Mouse (Mus musculus) right cerebral cortex, postnatal 4 days (tissue): Measurements from ENCODE around the gene Anapc5.

Source experiments
- DNase-seq: peaks from one replicate; pipeline ENCODE4 v3.0.0-alpha.2; 2022

Gene Anapc5

GRCm38 (mm10) chr5:122820777-122821523, at the start of gene Anapc5:
TSS of gene Anapc5 (minus strand) at chr5:122821339.
- DNase-seq, result peak; percentile 82

- no peak for DNase-seq
These were observed 41.9 kb upstream of the Anapc5 start for GRCm38 (mm10) chr5:122863053-122863452.

GRCm38 (mm10) chr5:122855858-122856257, 34.7 kb upstream of the Anapc5 start:
- no peak for DNase-seq

GRCm38 (mm10) chr5:122852611-122853010, 31.5 kb upstream of the Anapc5 start:
- no peak for DNase-seq

- no peak for DNase-seq
These were observed 29.3 kb upstream of the Anapc5 start for GRCm38 (mm10) chr5:122850319-122851002.

GRCm38 (mm10) chr5:122849521-122850318, 28.6 kb upstream of the Anapc5 start, which contains the start of gene Rnf34:
TSS of gene Rnf34 (plus strand) at chr5:122850048.
- DNase-seq, result peak; percentile 96

- no peak for DNase-seq
These were observed 22.7 kb upstream of the Anapc5 start for GRCm38 (mm10) chr5:122843799-122844198.

- no peak for DNase-seq
These were observed 20.0 kb upstream of the Anapc5 start for GRCm38 (mm10) chr5:122841126-122841525.

GRCm38 (mm10) chr5:122832996-122833395, 11.9 kb upstream of the Anapc5 start:
- DNase-seq, result no peak

GRCm38 (mm10) chr5:122832536-122832935, 11.4 kb upstream of the Anapc5 start:
- DNase-seq, result no peak

- DNase-seq, result no peak
These were observed 4.0 kb upstream of the Anapc5 start for GRCm38 (mm10) chr5:122825099-122825498.

GRCm38 (mm10) chr5:122824450-122824849, 3.3 kb upstream of the Anapc5 start:
- no peak for DNase-seq

- DNase-seq, result no peak
These were observed 2.8 kb upstream of the Anapc5 start for GRCm38 (mm10) chr5:122823976-122824375.

- no peak for DNase-seq
These were observed 1.3 kb upstream of the Anapc5 start for GRCm38 (mm10) chr5:122822441-122822840.

GRCm38 (mm10) chr5:122821524-122821885, 366 bp upstream of the Anapc5 start:
- no peak for DNase-seq

GRCm38 (mm10) chr5:122812699-122813098, 8.4 kb downstream of the Anapc5 start:
- no peak for DNase-seq

- DNase-seq, result peak; percentile 69
These were observed 9.6 kb downstream of the Anapc5 start for GRCm38 (mm10) chr5:122811364-122812079.

GRCm38 (mm10) chr5:122805503-122805902, 15.6 kb downstream of the Anapc5 start:
- DNase-seq, result no peak

- DNase-seq, result no peak
These were observed 18.4 kb downstream of the Anapc5 start for GRCm38 (mm10) chr5:122802706-122803105.

- no peak for DNase-seq
These were observed 19.5 kb downstream of the Anapc5 start for GRCm38 (mm10) chr5:122801684-122802083.

GRCm38 (mm10) chr5:122800345-122801010, 20.7 kb downstream of the Anapc5 start:
- DNase-seq, result no peak
